Mouse (Mus musculus): Measurements from ENCODE around the gene Rubcn. TPM values are rescaled to one million over a fixed set of nuclear protein-coding genes. Genes with fewer than 3 reads are reported as not detected.

Gene Rubcn
- polyA plus RNA-seq, 1 experiment from 2014 or later = 22.6 TPM

DNA sequence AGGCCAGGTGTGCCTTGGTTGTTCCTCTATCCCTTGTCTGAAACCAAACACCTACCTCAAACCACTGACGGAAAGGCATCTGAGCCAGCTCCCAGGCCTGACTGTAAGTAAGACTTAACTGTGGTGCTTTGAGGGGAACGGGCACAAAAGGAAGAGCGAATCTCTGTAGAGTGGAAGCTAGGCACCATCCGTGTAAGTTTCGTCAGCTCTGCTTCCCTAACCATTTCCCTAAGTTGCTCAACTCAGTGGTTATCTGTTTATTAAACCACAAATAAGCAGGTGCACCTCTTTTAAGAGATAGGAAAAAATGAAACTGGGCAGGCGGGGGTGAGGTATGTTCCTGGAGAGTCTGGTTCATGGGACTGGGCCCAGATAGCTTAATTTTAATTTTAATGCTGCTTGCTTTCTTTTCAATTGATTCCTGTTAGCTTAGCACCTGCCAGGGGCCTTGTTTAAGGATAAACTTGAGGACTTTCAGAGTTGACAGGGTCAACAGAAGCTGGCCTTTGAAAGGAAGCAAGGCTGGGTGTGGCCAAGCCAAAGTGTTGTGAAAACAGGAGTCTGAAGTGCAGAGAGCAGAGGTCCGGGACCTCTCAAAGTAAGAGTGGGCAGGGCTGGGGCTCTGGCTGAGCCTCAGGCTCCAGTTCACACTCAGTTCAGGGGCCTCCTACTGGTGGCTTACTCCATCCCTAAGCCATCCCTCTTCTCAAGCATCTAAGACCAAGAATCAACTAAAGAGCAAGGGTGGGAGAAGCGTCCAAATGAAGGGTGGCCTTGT, 70.0 kb downstream of the Rubcn start:
- Histone ChIP-seq H3K36me3 (no peaks in the 10 kb centered on the region), H3K27ac (no peak overlapping the region), H3K27me3 (ENCODE audit: insufficient read depth, poor library complexity, severe bottlenecking) (no peaks in the 10 kb centered on the region), H3K9me3 (no peaks in the 10 kb centered on the region), H3K4me3 (no peak overlapping the region), H3K4me1 (replicated peaks) (peaks cover 23% of the 10 kb centered on the region)
- 50% methylated on average over 8 of the region's 8 CpGs for WGBS
- no peak for DNase-seq (ENCODE audit: low spot score)

DNA sequence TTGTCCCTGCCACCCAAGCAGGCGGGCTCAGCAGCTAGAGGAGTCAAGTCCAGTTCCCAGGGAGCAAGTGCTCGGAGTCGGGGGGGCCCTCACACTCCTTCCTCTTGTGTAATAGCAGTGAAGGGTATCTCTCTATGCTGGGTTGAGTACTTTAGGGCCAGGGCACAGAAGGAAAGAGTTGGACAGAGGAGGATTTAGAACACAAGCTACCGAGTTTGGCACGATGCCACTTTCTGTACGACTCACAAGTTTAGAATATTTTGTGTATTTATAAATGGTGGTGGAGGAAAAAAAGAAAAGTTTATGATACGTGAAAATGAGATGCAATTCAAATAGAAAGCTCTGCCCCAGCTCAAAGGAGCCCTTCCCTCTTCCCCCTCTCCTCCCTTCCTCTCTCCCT, 72.4 kb downstream of the Rubcn start:
- Histone ChIP-seq H3K27me3 (ENCODE audit: insufficient read depth, poor library complexity, severe bottlenecking) (no peaks in the 10 kb centered on the region), H3K27ac (no peak overlapping the region), H3K4me1 (replicated peaks) (peaks cover 23% of the 10 kb centered on the region), H3K36me3 (no peaks in the 10 kb centered on the region), H3K4me3 (no peak overlapping the region), H3K9me3 (no peaks in the 10 kb centered on the region)
- WGBS = 89% methylated on average over 7 of the region's 7 CpGs
- DNase-seq (ENCODE audit: low spot score) = no peak

DNA sequence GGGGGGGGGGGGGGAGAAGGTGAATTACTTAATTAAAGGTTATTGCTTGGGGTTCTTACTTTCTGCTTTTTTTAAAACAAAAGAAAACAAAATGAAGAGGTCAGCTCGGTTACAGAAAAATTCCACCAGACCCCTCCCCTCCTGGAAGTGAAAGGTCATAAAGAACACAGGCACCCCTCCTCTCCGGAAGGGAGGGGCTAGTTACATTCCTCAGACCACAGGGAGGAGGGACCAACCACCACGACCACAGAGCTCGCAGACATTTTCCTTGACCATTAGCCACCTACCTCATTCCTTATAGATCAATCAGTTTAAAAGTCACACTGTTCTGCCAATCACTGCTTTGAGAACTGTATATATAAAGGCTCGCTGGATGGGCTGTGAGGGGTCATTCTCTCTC, 73.7 kb downstream of the Rubcn start:
- WGBS = 53% methylated on average over 5 of the region's 5 CpGs
- Histone ChIP-seq H3K9me3 (no peaks in the 10 kb centered on the region), H3K36me3 (no peaks in the 10 kb centered on the region), H3K4me1 (replicated peaks) (peaks cover 23% of the 10 kb centered on the region), H3K4me3 (no peak overlapping the region), H3K27me3 (ENCODE audit: insufficient read depth, poor library complexity, severe bottlenecking) (no peaks in the 10 kb centered on the region), H3K27ac (no peak overlapping the region)
- no peak for DNase-seq (ENCODE audit: low spot score)

DNA sequence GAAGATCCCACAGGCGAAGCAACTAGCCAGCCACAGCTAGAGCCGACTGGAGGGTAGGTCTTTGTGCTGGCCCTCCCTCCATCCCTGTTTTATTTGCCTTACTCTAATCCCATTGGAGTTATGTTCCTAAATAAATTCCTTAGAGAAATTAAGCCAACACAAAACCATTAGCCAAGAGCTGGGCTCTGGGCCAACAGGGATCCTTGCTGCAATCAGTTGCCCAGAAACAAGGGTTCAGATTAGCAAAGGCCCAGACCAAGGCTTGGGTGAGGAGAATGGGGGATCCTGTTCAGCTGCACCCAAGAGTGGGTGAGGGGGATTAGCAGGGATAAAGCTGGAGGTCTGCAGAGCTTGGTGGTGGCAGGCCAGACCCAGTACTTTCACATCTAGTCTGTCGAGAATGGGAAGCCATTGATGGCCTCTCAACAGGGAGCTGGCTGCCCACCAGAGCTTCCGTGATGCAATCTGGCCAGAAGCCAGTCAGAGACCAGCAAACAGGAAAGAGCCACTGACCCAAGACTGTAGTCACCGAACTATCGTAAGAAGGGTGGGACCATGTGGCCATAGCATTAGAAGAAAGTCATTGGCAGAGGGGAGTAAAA, 74.2 kb downstream of the Rubcn start:
- H3K9me3 ChIP-seq = no peaks in the 10 kb centered on the region
- 77% methylated on average over 6 of the region's 6 CpGs for WGBS
- H3K4me1 ChIP-seq (replicated peaks) = peaks cover 23% of the 10 kb centered on the region
- H3K4me3 ChIP-seq = no peak overlapping the region
- H3K36me3 ChIP-seq = no peaks in the 10 kb centered on the region
- no peak for DNase-seq (ENCODE audit: low spot score)
- H3K27ac ChIP-seq = no peak overlapping the region
- no peaks in the 10 kb centered on the region for H3K27me3 ChIP-seq (ENCODE audit: insufficient read depth, poor library complexity, severe bottlenecking)

DNA sequence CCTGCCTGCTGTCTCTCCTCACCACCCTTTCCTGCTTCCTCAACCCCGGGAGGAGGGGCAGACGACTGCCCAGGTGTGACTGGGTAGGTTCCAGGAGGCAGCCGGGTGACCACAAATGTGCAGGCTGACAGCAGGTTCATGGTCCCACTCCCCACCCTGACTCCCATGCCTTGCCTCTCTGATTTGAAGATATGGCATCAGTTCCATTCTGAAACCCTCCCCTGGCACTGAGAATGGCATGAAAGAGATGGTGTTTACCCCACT, 80.2 kb downstream of the Rubcn start, which contains the start of gene Muc20:
TSS of gene Muc20 (minus strand) at position 10 of the 264 bp plus-strand sequence.
- no peaks in the 10 kb centered on the region for H3K9me3 ChIP-seq
- H3K36me3 ChIP-seq = no peaks in the 10 kb centered on the region
- DNase-seq (ENCODE audit: low spot score) = no peak
- peaks cover 7% of the 10 kb centered on the region; the same call in 1 of the 2 replicates for H3K4me1 ChIP-seq (replicated peaks)
- peak within 1 kb of the TSS; percentile 56; the same call in 1 of the 2 replicates for H3K27ac ChIP-seq
- no peaks in the 10 kb centered on the region for H3K27me3 ChIP-seq (ENCODE audit: insufficient read depth, poor library complexity, severe bottlenecking)
- 79% methylated on average over 3 of the region's 3 CpGs for WGBS
- H3K4me3 ChIP-seq = no peak within 1 kb of the TSS

DNA sequence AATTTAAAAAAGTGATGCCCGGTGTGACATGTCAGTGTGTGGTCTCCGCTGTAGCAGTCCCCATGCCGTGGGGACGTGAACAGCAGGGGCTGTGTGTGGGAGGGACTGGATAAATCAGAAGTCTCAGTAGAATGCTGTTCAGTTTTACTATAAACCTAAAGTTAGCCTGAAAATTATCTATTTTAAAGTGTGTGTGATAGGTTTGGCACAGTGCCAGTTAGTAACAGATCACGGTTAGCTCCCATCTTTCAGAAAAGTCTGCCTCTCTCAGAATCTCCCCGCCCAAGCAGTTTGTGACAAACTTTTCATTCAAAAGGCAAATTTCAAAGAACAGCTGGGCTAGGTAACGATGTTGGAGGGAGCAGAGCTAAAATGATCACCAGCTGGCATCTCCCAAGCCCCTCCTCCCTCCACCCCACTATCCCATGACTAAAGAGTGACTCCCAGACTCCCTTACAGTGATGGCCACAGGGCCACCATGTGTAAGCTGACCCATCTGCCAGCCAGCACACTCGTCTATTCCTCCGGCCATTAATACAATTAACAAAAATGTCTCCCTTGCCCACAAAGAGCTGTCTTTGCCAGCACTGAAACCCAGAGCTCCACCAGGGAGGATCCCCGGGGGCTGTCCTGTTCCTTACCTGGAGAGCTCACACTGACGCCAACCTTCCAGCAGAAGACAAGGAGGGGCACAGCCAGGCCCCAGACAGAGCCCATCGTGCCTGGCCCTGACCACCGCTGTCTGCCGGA, 80.7 kb downstream of the Rubcn start:
- Histone ChIP-seq H3K4me3 (no peak overlapping the region), H3K27ac (peak overlapping the region; percentile 56; the same call in 1 of the 2 replicates), H3K4me1 (replicated peaks) (peaks cover 7% of the 10 kb centered on the region; the same call in 1 of the 2 replicates), H3K9me3 (no peaks in the 10 kb centered on the region), H3K36me3 (no peaks in the 10 kb centered on the region), H3K27me3 (ENCODE audit: insufficient read depth, poor library complexity, severe bottlenecking) (no peaks in the 10 kb centered on the region)
- WGBS = 77% methylated on average over 14 of the region's 14 CpGs
- DNase-seq (ENCODE audit: low spot score) = no peak

DNA sequence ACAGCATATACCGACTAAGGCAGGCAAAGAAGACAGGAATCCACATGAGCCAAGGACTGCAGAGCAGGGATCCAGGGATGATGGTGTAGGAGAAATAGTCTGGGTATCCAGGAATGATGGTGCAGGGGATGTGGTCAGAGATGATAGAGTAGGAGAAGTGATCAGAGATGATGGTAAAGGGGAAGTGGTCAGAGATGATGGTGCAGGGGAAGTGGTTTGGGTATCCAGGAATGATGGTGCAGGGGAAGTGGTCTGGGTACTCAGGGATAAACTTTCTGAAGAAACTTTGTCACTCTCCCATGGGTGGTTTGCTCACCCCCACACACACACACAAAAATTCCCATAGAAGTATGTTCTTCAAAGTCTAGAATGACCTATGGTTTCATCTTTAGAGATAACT, 82.4 kb downstream of the Rubcn start:
- no peaks in the 10 kb centered on the region for H3K9me3 ChIP-seq
- H3K4me3 ChIP-seq = no peak overlapping the region
- 87% methylated on average over 1 of the region's 1 CpGs for WGBS
- H3K36me3 ChIP-seq = no peaks in the 10 kb centered on the region
- no peak overlapping the region for H3K27ac ChIP-seq
- DNase-seq (ENCODE audit: low spot score) = no peak
- H3K27me3 ChIP-seq (ENCODE audit: insufficient read depth, poor library complexity, severe bottlenecking) = no peaks in the 10 kb centered on the region
- peaks cover 9% of the 10 kb centered on the region; the same call in 1 of the 2 replicates for H3K4me1 ChIP-seq (replicated peaks)

DNA sequence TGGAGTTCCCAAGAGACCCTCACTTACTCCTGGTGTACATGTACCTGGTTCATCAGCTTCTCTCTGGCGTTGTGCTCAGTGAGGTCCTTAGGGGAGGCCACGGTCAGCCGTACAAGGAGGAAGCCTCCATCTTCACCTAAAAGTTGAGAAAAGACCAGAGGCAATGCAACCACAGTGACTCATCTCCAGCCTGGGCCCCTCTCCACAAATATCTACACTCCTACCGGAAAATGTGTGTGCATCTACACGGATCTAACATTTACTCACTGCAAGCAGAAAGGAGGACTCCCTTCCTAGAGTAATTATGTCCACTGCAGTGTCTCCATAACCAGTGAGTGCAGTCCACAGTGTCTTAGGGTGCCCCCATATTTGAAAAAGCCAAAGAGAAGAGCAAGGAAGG, 87.5 kb downstream of the Rubcn start:
- Histone ChIP-seq H3K4me1 (replicated peaks) (0 out of 2 replicates have a peak, but pooled peaks cover 5% of the 10 kb centered on the region), H3K9me3 (peaks cover 8% of the 10 kb centered on the region; the same call in 1 of the 2 replicates), H3K27me3 (ENCODE audit: insufficient read depth, poor library complexity, severe bottlenecking) (no peaks in the 10 kb centered on the region), H3K36me3 (no peaks in the 10 kb centered on the region), H3K4me3 (no peak overlapping the region), H3K27ac (no peak overlapping the region)
- 90% methylated on average over 5 of the region's 5 CpGs for WGBS
- no peak for DNase-seq (ENCODE audit: low spot score)

DNA sequence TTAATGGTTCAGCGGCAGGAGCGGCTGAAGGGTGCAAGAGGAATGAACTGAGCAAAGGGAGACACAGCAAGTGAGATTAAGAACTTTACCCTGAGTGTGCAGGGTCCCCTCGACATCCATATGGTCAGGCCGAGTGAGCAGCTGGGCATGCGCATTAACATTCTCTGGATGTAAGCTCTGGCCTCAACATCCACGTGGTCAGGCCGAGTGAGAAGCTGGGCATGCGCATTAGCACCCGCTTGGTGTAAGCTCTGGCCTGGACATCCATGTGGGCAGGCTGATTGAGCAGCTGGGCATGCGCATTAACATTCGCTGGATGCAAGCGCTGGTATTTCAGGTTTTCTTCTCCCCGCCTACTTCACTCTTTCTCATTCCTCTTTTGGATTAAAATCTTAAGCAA, 92.7 kb downstream of the Rubcn start:
- Histone ChIP-seq H3K27me3 (ENCODE audit: insufficient read depth, poor library complexity, severe bottlenecking) (no peaks in the 10 kb centered on the region), H3K9me3 (peaks cover 8% of the 10 kb centered on the region; the same call in 1 of the 2 replicates), H3K4me3 (no peak overlapping the region), H3K27ac (peak overlapping the region; percentile 37; the same call in 1 of the 2 replicates), H3K4me1 (replicated peaks) (peaks cover 17% of the 10 kb centered on the region; the same call in 1 of the 2 replicates), H3K36me3 (no peaks in the 10 kb centered on the region)
- peak; percentile 24 for DNase-seq (ENCODE audit: low spot score)
- 83% methylated on average over 13 of the region's 13 CpGs for WGBS

DNA sequence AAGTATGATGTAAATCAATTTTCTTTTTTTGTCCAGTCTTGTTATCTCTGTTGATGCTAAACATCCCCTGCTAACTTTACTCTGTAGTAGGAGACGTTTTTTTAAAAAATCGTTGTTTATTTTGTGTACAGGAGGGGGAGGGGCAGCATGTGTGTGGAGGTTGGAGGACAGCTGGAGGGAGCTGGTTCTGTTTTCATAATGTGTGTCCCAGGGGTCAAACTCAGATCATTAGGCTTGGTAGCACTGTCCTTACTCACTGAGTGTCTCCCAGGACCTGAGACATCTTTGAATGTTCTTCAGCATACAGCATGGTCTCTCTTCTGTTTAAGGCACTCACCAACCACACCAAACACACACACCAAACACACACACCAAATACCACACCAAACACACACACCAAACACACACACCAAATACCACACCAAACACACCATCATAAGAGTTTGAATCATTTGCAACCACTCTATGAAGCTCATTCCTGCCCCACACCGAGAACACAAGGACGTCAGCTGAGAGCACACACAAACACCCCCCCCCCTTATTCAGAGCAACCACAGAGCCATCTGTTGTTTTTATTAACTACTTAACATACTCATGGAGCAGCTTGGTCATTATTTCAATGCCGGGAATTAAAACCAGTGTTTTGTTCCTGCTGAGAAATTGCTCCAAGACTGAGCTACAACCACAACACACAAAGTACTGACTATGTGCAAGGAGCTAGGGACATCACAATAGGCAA, 94.1 kb downstream of the Rubcn start:
- Histone ChIP-seq H3K9me3 (peaks cover 4% of the 10 kb centered on the region; the same call in 1 of the 2 replicates), H3K4me3 (no peak overlapping the region), H3K27ac (peak overlapping the region; percentile 31; the same call in 1 of the 2 replicates), H3K36me3 (no peaks in the 10 kb centered on the region), H3K4me1 (replicated peaks) (peaks cover 25% of the 10 kb centered on the region), H3K27me3 (ENCODE audit: insufficient read depth, poor library complexity, severe bottlenecking) (no peaks in the 10 kb centered on the region)
- DNase-seq (ENCODE audit: low spot score) = no peak
- 60% methylated on average over 5 of the region's 5 CpGs for WGBS

DNA sequence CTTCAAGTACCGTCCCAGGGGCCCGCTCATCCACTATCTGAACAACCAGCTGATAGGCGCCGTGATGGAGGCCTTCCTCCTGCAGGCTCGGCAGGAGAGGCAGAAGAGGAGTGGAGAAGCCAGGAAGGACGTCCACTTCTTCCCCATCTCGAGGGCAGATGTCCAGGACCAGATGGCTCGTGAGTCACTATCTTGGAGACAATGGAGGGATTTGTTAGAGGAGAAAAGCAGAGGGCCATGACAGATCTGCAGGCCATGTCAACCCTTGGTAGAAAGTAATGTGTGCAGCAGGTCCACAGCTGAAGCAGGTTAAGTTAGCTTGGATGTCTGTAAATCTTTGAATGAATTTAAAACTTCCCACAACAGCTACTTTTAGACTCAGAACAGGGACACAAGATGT, 98.6 kb downstream of the Rubcn start:
- WGBS = 64% methylated on average over 8 of the region's 8 CpGs
- Histone ChIP-seq H3K27me3 (ENCODE audit: insufficient read depth, poor library complexity, severe bottlenecking) (no peaks in the 10 kb centered on the region; the same call in 1 of the 2 replicates), H3K27ac (peak overlapping the region; percentile 79), H3K4me1 (replicated peaks) (peaks cover 31% of the 10 kb centered on the region), H3K4me3 (no peak overlapping the region), H3K9me3 (no peaks in the 10 kb centered on the region), H3K36me3 (no peaks in the 10 kb centered on the region)
- no peak for DNase-seq (ENCODE audit: low spot score)

DNA sequence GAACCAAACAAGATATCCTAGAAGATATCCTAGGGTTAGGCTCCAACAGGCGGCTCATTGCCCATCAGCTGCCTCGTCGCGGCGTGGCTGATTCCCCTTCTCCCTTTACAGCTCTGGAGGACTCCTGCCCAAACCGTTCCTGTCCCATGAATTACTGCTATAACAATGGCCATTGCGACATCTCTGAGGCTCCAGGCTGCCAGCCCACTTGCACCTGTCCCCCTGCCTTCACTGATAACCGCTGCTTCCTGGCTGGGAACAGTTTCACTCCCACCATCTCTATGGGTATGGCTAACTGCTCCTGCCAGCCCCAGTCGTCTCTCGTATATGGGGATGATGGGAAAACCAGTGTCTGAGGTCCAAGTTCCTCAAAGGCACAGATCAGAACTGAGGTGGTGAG, 100.9 kb downstream of the Rubcn start:
- H3K36me3 ChIP-seq = no peaks in the 10 kb centered on the region
- DNase-seq (ENCODE audit: low spot score) = no peak
- 0 out of 2 replicates have a peak overlapping the region, but pooled peaks have one; percentile 4 for H3K27ac ChIP-seq
- H3K27me3 ChIP-seq (ENCODE audit: insufficient read depth, poor library complexity, severe bottlenecking) = no peaks in the 10 kb centered on the region; the same call in 1 of the 2 replicates
- no peak overlapping the region for H3K4me3 ChIP-seq
- H3K4me1 ChIP-seq (replicated peaks) = peaks cover 17% of the 10 kb centered on the region
- 86% methylated on average over 10 of the region's 10 CpGs for WGBS
- H3K9me3 ChIP-seq = no peaks in the 10 kb centered on the region
